Mouse (Mus musculus): ENCODE results near the gene Cpa1. TPM values are rescaled to one million over a fixed set of nuclear protein-coding genes. Genes with fewer than 3 reads are reported as not detected.
A peak's percentile ranks its signal among the peaks of the same experiment; 100 is the strongest.

Cpa1 gene
- total RNA-seq, 2 experiments from 2014 or later: not detected

- intact Hi-C loops (cut with DNase I; ENCODE audit: low total_unique reads): no loop called here
- DNase-seq: no peak
Observed at GRCm38 (mm10) chr6:30665296-30665695, 26.3 kb downstream of the Cpa1 start.

- intact Hi-C loops (cut with DNase I; ENCODE audit: low total_unique reads): no loop called here
Observed at GRCm38 (mm10) chr6:30666043-30666442, 27.0 kb downstream of the Cpa1 start.

GRCm38 (mm10) chr6:30667585-30667984, 28.6 kb downstream of the Cpa1 start:
- intact Hi-C loops (cut with DNase I; ENCODE audit: low total_unique reads): no loop called here
- DNase-seq: no peak

More at GRCm38 (mm10) chr6:30666043-30666442, 27.0 kb downstream of the Cpa1 start:
- DNase-seq: no peak

- intact Hi-C loops (cut with DNase I; ENCODE audit: low total_unique reads): no loop called here
Observed at GRCm38 (mm10) chr6:30671696-30672095, 32.7 kb downstream of the Cpa1 start.

GRCm38 (mm10) chr6:30673764-30674561, 34.9 kb downstream of the Cpa1 start:
- peak; percentile 73 for DNase-seq
- intact Hi-C loops (cut with DNase I; ENCODE audit: low total_unique reads): no loop called here

More at GRCm38 (mm10) chr6:30671696-30672095, 32.7 kb downstream of the Cpa1 start:
- DNase-seq: peak; percentile 35

GRCm38 (mm10) chr6:30674714-30675280, 35.8 kb downstream of the Cpa1 start:
- no peak for DNase-seq

GRCm38 (mm10) chr6:30675281-30675771, 36.3 kb downstream of the Cpa1 start:
- intact Hi-C loops (cut with DNase I; ENCODE audit: low total_unique reads): no loop called here
- DNase-seq: peak; percentile 47

More at GRCm38 (mm10) chr6:30674714-30675280, 35.8 kb downstream of the Cpa1 start:
- intact Hi-C loops (cut with DNase I; ENCODE audit: low total_unique reads): no loop called here

GRCm38 (mm10) chr6:30676506-30676905, 37.5 kb downstream of the Cpa1 start:
- no peak for DNase-seq
- intact Hi-C loops (cut with DNase I; ENCODE audit: low total_unique reads): no loop called here

GRCm38 (mm10) chr6:30677591-30677990, 38.6 kb downstream of the Cpa1 start:
- no peak for DNase-seq
- intact Hi-C loops (cut with DNase I; ENCODE audit: low total_unique reads): no loop called here

- DNase-seq: no peak
- intact Hi-C loops (cut with DNase I; ENCODE audit: low total_unique reads): no loop called here
Observed at GRCm38 (mm10) chr6:30678482-30678881, 39.5 kb downstream of the Cpa1 start.

- intact Hi-C loops (cut with DNase I; ENCODE audit: low total_unique reads): no loop called here
- DNase-seq: no peak
Observed at GRCm38 (mm10) chr6:30679567-30679966, 40.5 kb downstream of the Cpa1 start.

GRCm38 (mm10) chr6:30680442-30680841, 41.4 kb downstream of the Cpa1 start:
- no peak for DNase-seq
- intact Hi-C loops (cut with DNase I; ENCODE audit: low total_unique reads): no loop called here

GRCm38 (mm10) chr6:30681935-30682900, 43.2 kb downstream of the Cpa1 start:
- peak; percentile 79 for DNase-seq
- intact Hi-C loops (cut with DNase I; ENCODE audit: low total_unique reads): no loop called here

GRCm38 (mm10) chr6:30684570-30684969, 45.6 kb downstream of the Cpa1 start:
- intact Hi-C loops (cut with DNase I; ENCODE audit: low total_unique reads): no loop called here
- DNase-seq: no peak

GRCm38 (mm10) chr6:30687198-30687597, 48.2 kb downstream of the Cpa1 start:
- intact Hi-C loops (cut with DNase I; ENCODE audit: low total_unique reads): no loop called here
- no peak for DNase-seq

- intact Hi-C loops (cut with DNase I; ENCODE audit: low total_unique reads): no loop called here
- no peak for DNase-seq
Observed at GRCm38 (mm10) chr6:30692826-30693225, 53.8 kb downstream of the Cpa1 start.

- DNase-seq: peak; percentile 95
- intact Hi-C loops (cut with DNase I; ENCODE audit: low total_unique reads): no loop called here
Observed at GRCm38 (mm10) chr6:30693350-30693991, 54.5 kb downstream of the Cpa1 start, which contains the start of gene Cep41. Gene Cep41 (minus strand): TSS chr6:30693749.

GRCm38 (mm10) chr6:30694209-30694608, 55.2 kb downstream of the Cpa1 start:
- intact Hi-C loops (cut with DNase I; ENCODE audit: low total_unique reads): no loop called here
- no peak for DNase-seq

All from gastrocnemius, postnatal 14 days (tissue).